Mouse (Mus musculus): ENCODE results near the gene Nexn.

DNA sequence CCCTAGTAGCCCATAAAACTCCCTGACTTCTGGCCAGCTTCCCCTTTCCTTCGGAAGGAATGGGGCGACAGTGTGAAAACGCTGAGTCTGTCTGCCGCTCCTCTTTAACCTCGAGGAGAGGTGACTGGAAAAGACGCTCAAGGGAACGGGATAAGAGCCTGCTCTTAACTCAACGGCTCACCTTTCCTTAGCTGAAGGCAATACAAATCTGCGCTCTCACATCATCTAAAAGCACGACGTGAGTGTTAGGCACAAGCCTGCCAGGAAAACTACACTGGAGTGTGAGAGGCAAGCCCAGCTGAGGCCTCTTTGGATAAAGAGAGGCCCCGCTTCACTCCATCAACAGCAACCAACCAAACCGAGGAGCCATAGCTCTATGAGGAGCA, at the start of gene Nexn:
- TF ChIP-seq CTCF (IDR thresholded peaks at IDR 0.05; ENCODE audit: low read depth, low read length) (no peak), POLR2A (IDR thresholded peaks at IDR 0.05; ENCODE audit: borderline replicate concordance, low read depth, low read length) (no peak)
